Mouse (Mus musculus): ENCODE data around the gene Dirc2.

- TF ChIP-seq EP300 (IDR thresholded peaks at IDR 0.05; ENCODE audit: low read depth): no peak
- TF ChIP-seq CTCF (IDR thresholded peaks at IDR 0.05; ENCODE audit: low read depth): no peak
Observed at GRCm38 (mm10) chr16:35787568-35788189, 18.5 kb upstream of the Dirc2 start.
